Mouse (Mus musculus) bone marrow, adult 2 months (tissue): ENCODE measurements around the gene Rnf157.

Experiments used
- CTCF ChIP-seq: fragments of 200-500 bp; IDR thresholded peaks from 2 replicates; pipeline ENCODE4 v1.5.1; 2011; ENCODE audit warnings: low read length, control low read depth; ENCODE audit not compliant: control insufficient read depth, insufficient read depth
- POLR2A ChIP-seq: fragments of 200-500 bp; IDR thresholded peaks from 2 replicates; pipeline ENCODE4 v1.6.1; 2011; ENCODE audit warnings: low read depth, mild to moderate bottlenecking, control low read depth, low read length, borderline replicate concordance; ENCODE audit not compliant: control insufficient read depth

DNA sequence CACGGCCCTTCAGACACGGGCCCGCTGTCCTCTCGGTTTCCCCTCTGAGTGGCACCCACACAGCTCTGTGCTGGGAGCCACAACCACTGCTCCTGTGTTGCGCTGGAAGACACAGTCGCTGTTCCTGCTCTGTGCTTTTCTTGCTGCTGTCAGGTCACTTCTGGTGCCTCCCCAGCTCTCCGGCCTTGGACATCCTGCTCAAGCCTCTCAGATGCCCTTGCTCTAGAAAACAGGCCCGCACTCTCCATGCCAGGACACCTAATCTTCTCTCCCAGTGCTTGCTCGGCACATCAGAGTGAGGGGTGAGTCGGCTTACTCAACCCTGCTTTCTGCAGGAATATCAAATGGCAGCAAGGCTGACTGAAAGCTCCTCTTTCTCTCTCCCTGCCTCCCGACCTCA, 28.7 kb downstream of the Rnf157 start:
- TF ChIP-seq POLR2A (no peak), CTCF (no peak)
